Mouse (Mus musculus) skeletal muscle tissue, adult 2 months (tissue): ENCODE results near the gene Sgcd.

Source experiments
- DNase-seq: peaks from one replicate; pipeline ENCODE4 v3.0.0-alpha.2; 2012; ENCODE audit warnings: low read depth, low spot score

Gene Sgcd

GRCm38 (mm10) chr11:47460149-47460548 is 528.6 kb downstream of the Sgcd start:
- no peak for DNase-seq

GRCm38 (mm10) chr11:47459214-47459613 is 529.6 kb downstream of the Sgcd start:
- no peak for DNase-seq

DNA sequence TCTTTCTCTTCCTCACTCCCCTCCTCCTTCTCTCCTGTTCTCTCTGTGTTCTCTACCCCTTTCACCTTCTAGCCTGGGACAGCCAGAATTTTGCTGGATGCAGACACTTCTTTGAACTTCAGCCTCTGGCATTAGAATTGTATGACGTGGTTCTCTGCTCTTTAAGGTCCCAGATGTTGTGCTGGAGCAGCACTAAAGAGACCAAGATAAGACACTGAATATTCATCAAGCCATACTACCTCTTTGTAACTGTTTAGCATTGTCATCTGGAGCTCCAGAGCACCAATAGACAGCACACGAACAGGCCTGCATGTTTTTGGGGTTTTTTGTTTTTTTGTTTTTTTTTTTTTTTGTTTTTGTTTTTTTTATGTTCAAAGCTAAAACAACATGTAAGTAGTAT is 541.0 kb downstream of the Sgcd start:
- no peak for DNase-seq

DNA sequence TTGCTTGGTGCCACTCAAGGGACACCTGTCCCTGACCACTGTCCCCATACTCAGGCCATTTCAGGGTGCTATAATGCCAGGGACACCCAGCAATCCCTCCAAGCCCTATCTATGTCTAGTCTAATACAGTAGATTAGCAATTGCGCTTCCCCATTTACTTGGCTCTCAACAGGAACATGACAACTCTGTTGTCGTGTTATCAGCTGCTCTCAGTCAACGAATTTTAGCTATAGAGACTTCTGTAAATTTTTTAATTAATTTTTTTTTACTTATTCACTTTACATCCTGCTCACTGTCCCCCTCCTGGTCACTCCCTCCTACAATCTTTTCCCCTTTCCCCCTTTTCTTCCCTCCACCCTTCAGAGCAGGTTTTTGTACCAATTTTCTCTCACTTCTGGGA is 542.4 kb downstream of the Sgcd start:
- DNase-seq, result no peak

DNA sequence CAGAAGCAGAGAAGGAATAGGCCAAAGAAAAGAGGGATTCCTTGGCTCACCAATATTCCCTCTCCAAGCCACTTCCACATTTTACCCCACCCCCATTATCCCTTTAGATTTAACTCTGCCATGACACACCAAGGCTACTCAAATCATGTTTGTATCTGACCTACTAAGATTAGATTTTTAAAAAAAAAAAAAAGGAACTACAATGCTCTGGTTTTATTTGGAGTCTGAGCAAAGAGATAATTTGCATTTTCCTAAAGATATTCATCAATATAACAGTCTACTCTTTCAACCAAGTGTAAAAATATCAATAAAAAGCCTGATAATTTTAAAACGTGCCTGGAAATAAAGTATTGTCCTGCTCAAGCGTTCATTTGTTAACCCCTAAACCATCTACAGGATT is 543.1 kb downstream of the Sgcd start:
- DNase-seq, result no peak

DNA sequence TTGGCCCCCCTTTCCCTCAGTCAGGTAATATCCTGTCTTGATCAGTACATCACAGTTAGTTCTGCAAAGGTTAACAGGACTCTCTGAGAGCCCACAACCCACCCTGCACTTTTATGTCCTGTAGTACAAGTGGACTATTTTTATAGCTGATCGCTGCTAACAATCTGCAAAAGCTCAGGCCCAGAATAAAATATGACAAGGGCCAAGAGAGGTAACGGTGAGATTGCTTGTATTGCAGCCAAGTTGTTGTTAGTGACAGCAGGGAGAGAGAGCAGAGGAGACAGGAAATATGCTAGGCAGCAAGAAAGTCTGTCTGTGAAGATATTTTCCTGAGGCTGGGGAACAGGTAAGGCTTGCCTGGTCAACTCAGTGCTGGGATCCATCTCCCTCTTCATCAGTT is 546.5 kb downstream of the Sgcd start:
- DNase-seq, result no peak

DNA sequence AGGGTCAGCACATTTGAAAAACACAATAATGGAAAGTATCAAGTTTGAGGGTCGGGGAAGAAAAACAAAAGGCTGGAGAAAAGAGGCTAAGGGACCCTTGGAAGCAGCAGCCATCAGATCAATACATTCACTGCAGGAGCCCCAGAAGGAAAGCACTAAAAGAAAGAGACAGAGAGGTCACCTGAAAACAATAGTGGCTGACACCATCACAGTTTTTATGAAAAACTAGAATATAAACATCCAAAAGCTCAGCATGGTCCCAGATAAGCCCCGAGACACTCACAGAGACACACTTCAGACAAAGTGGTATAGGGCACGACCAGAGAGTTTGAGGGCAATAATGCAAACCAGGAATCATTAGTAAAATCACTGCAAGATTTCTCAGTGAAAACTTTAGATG is 589.2 kb downstream of the Sgcd start:
- DNase-seq, result no peak

DNA sequence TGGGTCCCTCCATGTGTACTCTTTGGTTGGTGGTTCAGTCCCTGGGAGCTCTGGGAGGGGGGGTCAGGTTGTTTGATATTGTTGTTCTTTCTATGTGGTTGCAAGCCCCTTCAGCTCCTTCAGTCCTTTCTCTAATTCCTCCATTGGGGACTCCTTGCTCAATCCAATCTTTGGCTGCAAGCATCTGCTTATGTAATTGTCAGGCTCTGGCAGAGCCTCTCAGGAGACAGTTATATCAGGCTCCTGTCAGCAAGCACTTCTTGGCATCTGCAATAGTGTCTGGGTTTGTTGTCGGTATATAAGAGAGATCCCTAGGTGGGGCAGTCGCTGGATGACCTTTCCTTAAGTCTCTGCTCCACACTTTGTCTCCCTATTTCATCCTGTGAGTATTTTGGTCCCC is 598.0 kb downstream of the Sgcd start:
- DNase-seq, result peak; percentile 23

DNA sequence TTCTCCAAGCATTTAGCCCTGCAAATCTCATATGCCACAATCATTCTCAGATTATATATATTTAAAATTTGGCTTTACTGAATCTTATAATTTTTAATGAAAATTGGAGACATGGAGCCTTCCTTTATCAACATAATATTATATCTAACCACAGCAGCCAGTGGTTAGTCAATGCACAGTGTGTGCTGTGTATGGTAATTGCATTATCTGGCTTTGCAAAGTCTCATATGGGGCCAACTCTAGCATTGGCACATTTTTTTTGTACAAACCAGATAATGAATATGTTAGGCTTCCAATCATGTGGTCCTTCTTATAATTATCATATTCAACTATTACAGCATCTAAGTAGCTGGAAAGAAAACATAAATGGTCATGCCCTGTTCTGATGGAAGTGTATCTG is 599.4 kb downstream of the Sgcd start:
- DNase-seq, result no peak

DNA sequence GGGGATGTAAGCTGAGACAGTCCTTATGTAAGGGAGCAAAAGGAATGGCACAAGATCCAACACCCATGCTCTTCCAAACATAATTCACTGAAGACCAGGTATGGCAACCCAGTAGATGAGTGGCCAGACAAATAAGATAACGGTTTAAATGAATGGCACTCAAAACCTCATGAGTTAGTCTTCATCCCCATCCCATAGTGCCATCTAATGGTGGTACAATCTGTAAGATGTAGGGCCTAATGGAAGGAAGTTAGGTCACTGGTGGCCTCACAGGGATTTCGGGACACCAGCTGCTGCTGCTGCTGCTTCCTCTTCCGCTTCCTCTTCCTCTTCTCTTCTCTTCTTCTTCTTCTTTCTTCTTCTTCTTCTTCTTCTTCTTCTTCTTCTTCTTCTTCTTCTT is 601.0 kb downstream of the Sgcd start:
- peak; percentile 14 for DNase-seq

- DNase-seq, result no peak
Observed at GRCm38 (mm10) chr11:47386136-47386535, 602.6 kb downstream of the Sgcd start.

- DNase-seq, result no peak
Observed at GRCm38 (mm10) chr11:47379630-47379958, 609.2 kb downstream of the Sgcd start.

DNA sequence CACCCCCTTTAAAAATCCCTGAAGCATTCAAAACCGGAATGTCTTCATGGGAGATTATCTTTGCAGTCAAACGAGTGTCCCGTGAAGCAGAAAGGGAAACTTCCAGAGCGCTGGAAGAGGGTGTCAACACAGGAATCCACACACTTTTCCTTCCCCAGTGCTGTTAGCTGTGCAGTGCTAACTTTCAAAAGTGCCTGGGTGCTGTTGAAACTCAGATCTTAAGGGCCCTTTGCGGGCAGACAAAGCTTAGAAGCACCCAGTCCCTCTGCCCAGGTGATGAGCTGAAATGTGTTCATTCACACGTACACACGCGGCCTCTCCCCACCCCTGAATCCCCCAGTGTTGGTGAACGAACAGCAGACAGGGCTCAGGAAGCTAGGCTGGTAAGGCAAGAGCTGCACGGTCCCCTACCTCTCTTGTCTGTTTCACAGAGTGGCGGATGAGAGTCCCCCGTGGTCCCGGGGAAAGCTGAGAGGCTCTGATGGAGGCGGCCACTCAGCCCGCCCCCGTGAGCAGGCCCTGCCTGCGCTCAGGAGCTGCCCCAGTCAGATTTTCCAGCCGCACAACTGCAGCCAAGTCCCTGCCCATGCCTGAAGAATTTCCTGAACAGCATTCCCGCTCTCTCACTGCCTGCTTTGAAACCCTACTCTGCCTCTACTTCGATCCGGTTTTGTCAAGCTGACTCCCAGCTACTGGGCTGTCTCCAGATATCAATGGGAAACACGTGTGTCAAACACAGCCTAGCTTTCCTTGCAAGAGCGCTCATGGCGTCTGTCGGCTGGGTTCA is 609.7 kb downstream of the Sgcd start:
- peak; percentile 70 for DNase-seq

DNA sequence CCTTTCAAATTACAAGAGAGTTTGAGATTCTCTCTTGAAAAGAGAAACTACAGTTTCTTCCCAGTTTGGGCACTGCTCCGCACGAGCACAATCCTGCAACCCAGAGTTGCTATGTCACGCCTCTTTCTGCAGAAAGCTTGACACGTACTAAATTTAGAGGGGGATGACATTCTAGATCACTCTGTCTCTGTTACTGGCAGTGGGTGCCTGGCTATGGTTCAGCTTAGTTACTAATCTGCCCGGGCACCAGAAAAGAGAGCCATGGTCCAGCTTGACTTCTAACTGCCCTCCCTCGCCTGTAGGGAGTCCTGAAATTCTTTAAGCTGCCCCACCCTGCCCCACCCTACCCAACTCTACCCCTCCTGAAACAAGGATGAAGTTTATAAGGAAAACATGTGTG is 611.3 kb downstream of the Sgcd start:
- peak; percentile 75 for DNase-seq

DNA sequence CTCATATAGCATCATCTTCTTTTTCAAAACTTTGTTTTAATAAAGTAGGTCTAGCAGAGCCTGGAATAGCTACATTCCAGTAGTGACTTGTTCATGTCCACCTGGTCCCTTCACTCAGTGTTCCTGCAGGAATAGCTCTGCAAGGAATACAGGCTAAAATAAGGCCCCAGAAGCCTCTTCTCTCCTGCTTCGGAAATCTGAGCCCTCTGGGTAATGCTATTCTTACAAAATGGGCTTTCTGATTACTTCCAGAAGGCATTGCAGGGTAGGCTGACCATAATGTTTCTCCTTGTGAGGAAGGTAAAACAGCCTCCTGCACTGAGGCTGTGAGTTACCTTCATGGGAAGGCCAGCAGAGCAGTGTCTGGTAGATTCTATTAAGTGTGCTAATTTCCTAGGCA is 611.9 kb downstream of the Sgcd start:
- peak; percentile 69 for DNase-seq

DNA sequence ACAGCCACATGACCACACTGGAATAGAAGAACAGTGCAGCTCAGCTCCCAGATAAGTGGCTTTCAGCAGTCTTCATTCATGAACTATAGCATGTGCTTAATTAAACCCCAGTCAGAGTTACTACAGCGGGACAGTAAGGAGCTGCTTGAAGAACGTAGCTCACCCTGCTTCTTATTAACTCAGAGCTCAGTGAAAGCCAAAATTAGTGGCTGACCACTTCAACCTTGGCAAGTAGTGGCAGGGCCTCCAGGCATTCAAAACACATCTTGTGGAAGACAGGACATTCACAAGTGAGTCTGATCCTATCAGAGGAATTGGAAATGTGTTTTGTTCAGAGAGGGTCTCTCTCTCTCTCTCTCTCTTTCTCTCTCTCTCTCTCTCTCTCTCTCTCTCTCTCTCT is 617.2 kb downstream of the Sgcd start:
- peak; percentile 8 for DNase-seq

DNA sequence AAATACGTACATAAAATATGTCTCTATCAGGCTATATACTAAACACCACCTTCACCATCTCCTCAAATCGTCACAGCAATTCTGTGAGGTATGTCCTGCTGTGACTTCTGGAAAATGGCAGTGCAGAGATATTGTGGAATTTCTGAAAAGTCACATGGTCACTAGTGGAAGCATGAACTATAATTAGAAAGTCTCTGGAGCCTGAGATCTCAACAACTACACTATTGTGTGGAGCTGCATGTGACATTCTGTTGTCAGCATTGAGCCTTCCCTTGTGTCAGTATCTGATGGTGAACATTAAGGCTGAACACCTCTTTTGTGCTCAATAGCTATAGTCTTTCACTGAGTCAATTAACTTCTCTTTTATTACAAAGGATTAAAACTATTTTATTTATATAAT is 637.2 kb downstream of the Sgcd start:
- DNase-seq, result no peak

DNA sequence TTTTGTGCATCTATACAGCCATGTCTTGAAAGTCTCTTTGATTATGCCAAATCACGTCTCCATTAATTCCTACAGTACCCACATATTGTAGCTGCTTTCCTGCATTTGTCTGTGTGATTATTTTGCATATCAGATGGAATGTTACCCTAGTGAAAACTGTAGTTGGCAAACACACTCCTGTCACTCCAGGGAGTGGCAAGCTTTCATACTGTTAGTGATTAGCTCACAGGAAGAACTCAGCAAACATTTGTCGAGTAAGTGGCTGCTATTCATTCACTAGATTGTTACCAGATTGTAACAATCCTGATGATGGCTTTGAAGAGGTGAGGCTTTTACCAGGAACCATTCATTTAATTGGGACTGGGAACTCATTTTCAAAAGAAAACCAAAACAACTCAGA is 645.3 kb downstream of the Sgcd start:
- DNase-seq, result no peak

GRCm38 (mm10) chr11:47333702-47334101 is 655.1 kb downstream of the Sgcd start:
- no peak for DNase-seq

- no peak for DNase-seq
Observed at GRCm38 (mm10) chr11:47305579-47305978, 683.2 kb downstream of the Sgcd start.

DNA sequence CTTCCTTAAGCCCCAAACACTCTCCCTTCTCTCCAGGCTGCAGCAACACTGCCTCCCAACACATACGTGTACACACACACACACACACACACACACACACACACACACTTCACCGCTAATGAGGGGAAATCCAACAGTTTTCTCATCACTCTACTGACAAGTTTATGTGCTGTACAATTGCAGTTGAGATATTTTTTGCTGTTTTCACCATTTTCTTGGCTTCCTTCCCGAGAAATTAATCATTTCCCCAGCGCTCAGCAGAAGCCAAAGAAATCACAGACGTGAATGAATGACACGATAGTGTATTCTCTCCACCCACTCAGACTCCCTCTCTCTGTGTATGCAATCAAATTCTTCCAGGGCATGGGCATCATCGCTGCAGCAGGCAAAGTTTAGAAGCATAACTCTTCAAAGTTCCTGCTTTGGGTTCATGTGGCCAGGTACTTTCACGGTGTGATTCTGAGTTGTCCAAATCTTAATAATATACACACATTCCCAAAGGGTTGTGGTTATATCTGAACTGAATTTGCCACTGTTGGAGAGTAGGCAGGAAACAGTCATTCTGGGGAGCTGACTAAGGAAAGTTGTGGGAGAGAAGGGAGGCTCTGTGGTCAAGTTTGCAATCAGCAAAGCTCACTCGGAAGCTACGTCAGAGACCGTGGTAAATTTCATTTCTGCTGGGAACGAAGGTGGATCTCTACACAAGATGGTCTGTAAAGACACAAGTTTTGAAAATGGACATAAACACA is 683.9 kb downstream of the Sgcd start:
- DNase-seq, result no peak

DNA sequence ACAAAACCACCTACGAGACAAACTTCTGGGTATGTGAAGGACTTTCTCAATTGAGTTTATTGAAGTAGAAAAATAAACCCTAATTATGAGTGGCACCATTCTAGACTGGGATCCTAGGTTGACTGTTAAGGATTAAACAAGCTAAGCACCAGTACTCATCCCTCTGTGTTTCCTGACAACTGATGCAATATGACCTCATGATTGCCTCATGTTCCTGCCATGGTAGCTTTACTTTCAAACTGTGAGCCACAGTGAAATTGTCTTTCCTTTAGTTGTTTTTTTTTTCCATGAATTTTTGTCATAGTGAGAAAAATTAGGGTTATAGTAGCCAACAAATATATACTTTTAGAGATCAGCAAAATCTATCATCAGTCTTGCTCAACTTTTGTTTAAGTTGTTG is 689.0 kb downstream of the Sgcd start:
- no peak for DNase-seq

DNA sequence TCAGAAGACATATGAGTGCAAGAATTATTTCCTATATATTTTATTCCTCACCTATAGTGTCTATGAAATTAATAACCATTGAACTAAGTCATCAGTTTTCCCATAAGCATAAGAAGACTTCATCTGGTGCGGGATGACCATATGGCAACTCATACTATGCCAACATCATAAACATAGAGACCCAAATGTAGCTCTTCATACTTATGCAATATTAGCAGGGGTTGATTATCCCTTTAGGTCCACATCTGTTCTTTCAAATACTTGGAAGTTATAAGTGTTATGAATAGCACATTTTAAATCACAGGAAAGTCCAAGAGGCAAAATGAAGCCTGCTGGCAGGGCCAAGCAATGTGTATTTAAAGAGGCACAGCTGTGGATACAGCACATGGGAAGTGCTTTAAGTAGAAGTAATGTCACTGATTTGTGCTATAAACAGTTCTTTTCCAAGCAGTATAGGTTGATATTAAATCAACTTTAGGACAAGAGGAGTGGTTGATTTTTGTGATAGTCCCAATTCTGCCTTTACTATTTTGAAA is 690.9 kb downstream of the Sgcd start:
- DNase-seq, result no peak
